Mouse (Mus musculus) testis, adult 2 months (tissue): ENCODE measurements at regions not wholly inside any gene's neighbourhood (a gene's known extent, or its start where the extent isn't known, plus 50 kb on each side); places are given as distances from the start of the nearest gene placed in this dataset.

Experiments used
- CTCF ChIP-seq: fragments of 200-500 bp; IDR thresholded peaks from 2 replicates; pipeline ENCODE4 v1.5.1; 2012; ENCODE audit warnings: low read depth, mild to moderate bottlenecking, inconsistent platforms, low read length, moderate library complexity; ENCODE audit not compliant: control insufficient read depth, insufficient read depth, insufficient replicate concordance
- POLR2A ChIP-seq: fragments of 200-500 bp; IDR thresholded peaks from 2 replicates; pipeline ENCODE4 v1.6.1; 2012; ENCODE audit warnings: low read depth, mild to moderate bottlenecking, inconsistent platforms, low read length, moderate library complexity; ENCODE audit not compliant: control insufficient read depth

GRCm38 (mm10) chr1:41026943-41027342 is 221.5 kb downstream of the Tmem182 start:
- TF ChIP-seq POLR2A (no peak), CTCF (no peak)
